Mouse (Mus musculus) liver, embryonic 14.5 days (tissue): ENCODE measurements at regions not wholly inside any gene's neighbourhood (a gene's known extent, or its start where the extent isn't known, plus 50 kb on each side); places are given as distances from the start of the nearest gene placed in this dataset.

Experiments used
- CTCF ChIP-seq: IDR thresholded peaks from 2 replicates; pipeline ENCODE4 v1.5.1; 2016; ENCODE audit warnings: antibody characterized with exemption, low read depth, control low read depth
- EP300 ChIP-seq: IDR thresholded peaks from 2 replicates; pipeline ENCODE4 v1.6.1; 2016; ENCODE audit warnings: antibody characterized with exemption, low read depth

- TF ChIP-seq CTCF (no peak), EP300 (no peak)
Measured at GRCm38 (mm10) chr2:19064560-19065362, 66.6 kb downstream of the 4930426L09Rik start.
